ENCODE assay signal across 36 mouse cellular contexts in the genomic region with DNA sequence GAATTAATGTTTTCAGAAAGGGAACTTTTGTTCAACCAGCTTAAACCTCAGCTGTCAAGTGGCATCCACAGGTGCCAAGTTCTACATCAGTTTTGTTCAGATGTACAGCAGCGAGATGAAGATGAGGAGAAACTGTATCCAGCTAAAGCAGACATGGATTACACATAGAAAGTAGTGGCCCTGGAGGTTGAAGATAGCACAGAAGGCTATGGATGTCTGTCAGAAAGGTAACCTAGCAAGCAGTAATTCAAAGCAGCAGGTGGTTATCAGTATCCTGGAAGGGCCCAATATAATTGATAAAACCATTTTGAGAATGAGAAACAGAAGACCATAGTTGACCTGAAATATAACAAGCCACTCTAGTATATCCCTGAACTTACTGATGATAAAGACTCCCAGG. TPM values are rescaled to one million over a fixed set of nuclear protein-coding genes. Genes with fewer than 3 reads are reported as not detected.
DNase-seq lines count a peak whose midpoint lies in the region; ATAC-seq lines count a peak whose summit lies in the region.
"Had no signal": no experiment of that assay in that cellular context is flagged by ENCODE, and none has a peak within 500 bp of the region (broad histone marks: within the 10 kb centered on the region; RNA-seq: fewer than 3 reads in every experiment).

No protein-coding gene starts in this region.

- no peak overlapping the region for H3K4me3 ChIP-seq in liver, embryonic 13.5 days (replicated peaks)
- H3K4me3 ChIP-seq in liver, embryonic 16.5 days (ENCODE audit: low read depth, low read length) = no peak overlapping the region
- no peak overlapping the region for H3K4me3 ChIP-seq in midbrain, embryonic 14.5 days (replicated peaks; ENCODE audit: low read depth, low read length)
- H3K4me3 ChIP-seq: forebrain, embryonic 10.5 days; forebrain, embryonic 13.5 days; hindbrain, embryonic 12.5 days; hindbrain, embryonic 15.5 days had no signal

- no peaks in the 10 kb centered on the region for H3K27me3 ChIP-seq in liver, embryonic 13.5 days
- H3K27me3 ChIP-seq in liver, embryonic 16.5 days (ENCODE audit: control insufficient read depth, insufficient read depth, low read depth, low read length) = no peaks in the 10 kb centered on the region
- H3K27me3 ChIP-seq in midbrain, embryonic 14.5 days (ENCODE audit: control insufficient read depth, insufficient read depth, low read length) = no peaks in the 10 kb centered on the region
- H3K27me3 ChIP-seq: forebrain, embryonic 13.5 days; hindbrain, embryonic 12.5 days; hindbrain, embryonic 15.5 days; Patski had no signal

- DNase-seq in c-Kit-positive CD71-positive TER-119-positive erythroid progenitor cells, embryonic 14.5 days (ENCODE audit: low spot score) = peak; percentile 22
- DNase-seq in liver, embryonic 13.5 days = no peak
- DNase-seq in urinary bladder, postnatal 36 days (ENCODE audit: low spot score in 2 of 2) = no peak
- no peak for DNase-seq in midbrain, embryonic 14.5 days
- no peak for DNase-seq in natural killer cell, adult 2 months (ENCODE audit: low spot score in 2 of 2)
- DNase-seq: adrenal gland, postnatal 10 days; adrenal gland, postnatal 36 days; cerebellum, adult 11 months; cerebellum, adult 8-10 months; cerebellum, postnatal 10 days; cerebellum, postnatal 36 days; embryo, embryonic 11 days; gastrocnemius, postnatal 14 days; heart, adult 11 months had no signal

- no peak overlapping the region for H3K4me2 ChIP-seq in liver, embryonic 13.5 days
- no peak overlapping the region for H3K4me2 ChIP-seq in liver, embryonic 16.5 days (ENCODE audit: low read depth, low read length)
- H3K4me2 ChIP-seq in midbrain, embryonic 14.5 days (ENCODE audit: low read length) = no peak overlapping the region
- H3K4me2 ChIP-seq: forebrain, embryonic 13.5 days; heart, embryonic 11.5 days; hindbrain, embryonic 12.5 days; hindbrain, embryonic 15.5 days had no signal

- ATAC-seq in liver, embryonic 13.5 days (ENCODE audit: low read depth) = peak; percentile 58
- peak; percentile 51 for ATAC-seq in liver, embryonic 16.5 days (ENCODE audit: low read depth)
- ATAC-seq in megakaryocyte-erythroid progenitor cell, adult 5-6 weeks (replicated peaks; ENCODE audit: low FRiP score, low TSS enrichment, poor library complexity, severe bottlenecking) = peak; percentile 59; the same call in 1 of the 2 replicates
- no peak for ATAC-seq in midbrain, embryonic 14.5 days (ENCODE audit: low FRiP score, low TSS enrichment)
- ATAC-seq: CD4-positive, CD25-positive, alpha-beta regulatory T cell, adult 4 months; forebrain, embryonic 13.5 days; forebrain, embryonic 16.5 days; Patski had no signal

- H3K4me1 ChIP-seq in liver, embryonic 13.5 days (replicated peaks) = peaks cover 14% of the 10 kb centered on the region
- no peaks in the 10 kb centered on the region for H3K4me1 ChIP-seq in liver, embryonic 16.5 days (ENCODE audit: control insufficient read depth, low read depth, low read length)
- H3K4me1 ChIP-seq in midbrain, embryonic 14.5 days (ENCODE audit: control insufficient read depth, insufficient read depth, low read length) = no peaks in the 10 kb centered on the region
- H3K4me1 ChIP-seq: forebrain, embryonic 10.5 days; forebrain, embryonic 13.5 days; hindbrain, embryonic 12.5 days; hindbrain, embryonic 15.5 days had no signal

- H3K27ac ChIP-seq in liver, embryonic 13.5 days = no peak overlapping the region
- no peak overlapping the region for H3K27ac ChIP-seq in liver, embryonic 16.5 days (ENCODE audit: low read length)
- no peak overlapping the region for H3K27ac ChIP-seq in midbrain, embryonic 14.5 days (replicated peaks; ENCODE audit: low read depth, low read length)
- H3K27ac ChIP-seq: forebrain, embryonic 10.5 days; forebrain, embryonic 13.5 days; hindbrain, embryonic 12.5 days; hindbrain, embryonic 15.5 days had no signal

- H3K9ac ChIP-seq in liver, embryonic 13.5 days = no peak overlapping the region
- no peak overlapping the region for H3K9ac ChIP-seq in liver, embryonic 16.5 days (ENCODE audit: low read depth, low read length)
- no peak overlapping the region for H3K9ac ChIP-seq in midbrain, embryonic 14.5 days (replicated peaks; ENCODE audit: low read length)
- H3K9ac ChIP-seq: forebrain, embryonic 13.5 days; hindbrain, embryonic 12.5 days; hindbrain, embryonic 15.5 days had no signal

- WGBS in liver, embryonic 13.5 days (ENCODE audit: insufficient replicate concordance) = 52% methylated on average over 1 of the region's 1 CpGs
- 17% methylated on average over 1 of the region's 1 CpGs for WGBS in liver, embryonic 16.5 days (ENCODE audit: insufficient replicate concordance)
- WGBS in midbrain, embryonic 14.5 days = 98% methylated on average over 1 of the region's 1 CpGs

- no peaks in the 10 kb centered on the region for H3K9me3 ChIP-seq in liver, embryonic 13.5 days (replicated peaks)
- H3K9me3 ChIP-seq in liver, embryonic 16.5 days (replicated peaks; ENCODE audit: control insufficient read depth, low read length) = no peaks in the 10 kb centered on the region
- no peaks in the 10 kb centered on the region for H3K9me3 ChIP-seq in midbrain, embryonic 14.5 days (ENCODE audit: control insufficient read depth, low read length)
- H3K9me3 ChIP-seq: forebrain, embryonic 10.5 days; forebrain, embryonic 13.5 days; hindbrain, embryonic 12.5 days; hindbrain, embryonic 15.5 days had no signal

- H3K36me3 ChIP-seq in liver, embryonic 13.5 days = peaks cover 89% of the 10 kb centered on the region
- peaks cover 67% of the 10 kb centered on the region for H3K36me3 ChIP-seq in liver, embryonic 16.5 days (ENCODE audit: control insufficient read depth, insufficient read depth)
- H3K36me3 ChIP-seq in midbrain, embryonic 14.5 days (ENCODE audit: control insufficient read depth, insufficient read depth, low read length) = peaks cover 90% of the 10 kb centered on the region

RNA-seq across cellular contexts. Expression of a gene that starts 8.7 kb away (rescaled TPM):
- polyA plus RNA-seq in liver, embryonic 13.5 days (2015; fragmentation: Nextera tagmentation; extraction: Ambion mirVana) = 198 and 211 TPM in 2 replicates
- 156 and 164 TPM in 2 replicates for polyA plus RNA-seq in liver, embryonic 16.5 days (2015; fragmentation: Nextera tagmentation; extraction: Ambion mirVana)
- 106 and 145 TPM in 2 replicates for total RNA-seq in megakaryocyte-erythroid progenitor cell, adult 5-6 weeks (2014; fragmentation: Nextera tagmentation)
- total RNA-seq in megakaryocyte-erythroid progenitor cell, adult 5-6 weeks (2017) = 77.1 and 95.3 TPM in 2 replicates
- polyA plus RNA-seq in midbrain, embryonic 14.5 days (2014; fragmentation: Nextera tagmentation; extraction: Ambion mirVana) = 449 and 463 TPM in 2 replicates

RNA-seq across cellular contexts. Expression of a gene that starts 34.9 kb away (rescaled TPM):
- polyA plus RNA-seq in liver, embryonic 13.5 days (2015; fragmentation: Nextera tagmentation; extraction: Ambion mirVana) = 0.25 TPM in 1 of 2 replicates, not detected in the other
- 1.2 TPM in 1 of 2 replicates, not detected in the other for polyA plus RNA-seq in liver, embryonic 16.5 days (2015; fragmentation: Nextera tagmentation; extraction: Ambion mirVana)
- total RNA-seq in megakaryocyte-erythroid progenitor cell, adult 5-6 weeks (2014; fragmentation: Nextera tagmentation) = not detected in 2 replicates
- total RNA-seq in megakaryocyte-erythroid progenitor cell, adult 5-6 weeks (2017) = not detected in 2 replicates
- polyA plus RNA-seq in midbrain, embryonic 14.5 days (2014; fragmentation: Nextera tagmentation; extraction: Ambion mirVana) = 0.38 TPM in 1 of 2 replicates, not detected in the other
- total RNA-seq: adrenal gland, adult 18-20 months; adrenal gland, postnatal 10 days; adrenal gland, postnatal 36 days; gastrocnemius, adult 18-20 months; gastrocnemius, postnatal 14 days; gastrocnemius, postnatal 4 days; heart, adult 8-10 months; heart, postnatal 25 days; hematopoietic stem cell, adult 5-6 weeks had no signal
- polyA plus RNA-seq: C2C12; cortical plate, adult 2 months; embryonic facial prominence, embryonic 11.5 days; forebrain, embryonic 10.5 days; forebrain, embryonic 16.5 days; heart, embryonic 14.5 days; heart, postnatal 0 days; hindbrain, embryonic 12.5 days; hindbrain, embryonic 15.5 days had no signal

RNA-seq across cellular contexts. Expression of a gene that starts 37.7 kb away (rescaled TPM):
- polyA plus RNA-seq in liver, embryonic 13.5 days (2015; fragmentation: Nextera tagmentation; extraction: Ambion mirVana) = not detected in 2 replicates
- not detected in 2 replicates for polyA plus RNA-seq in liver, embryonic 16.5 days (2015; fragmentation: Nextera tagmentation; extraction: Ambion mirVana)
- total RNA-seq in megakaryocyte-erythroid progenitor cell, adult 5-6 weeks (2014; fragmentation: Nextera tagmentation) = not detected in 2 replicates
- total RNA-seq in megakaryocyte-erythroid progenitor cell, adult 5-6 weeks (2017) = not detected in 2 replicates
- not detected in 2 replicates for polyA plus RNA-seq in midbrain, embryonic 14.5 days (2014; fragmentation: Nextera tagmentation; extraction: Ambion mirVana)
- total RNA-seq: adrenal gland, adult 18-20 months; adrenal gland, postnatal 10 days; adrenal gland, postnatal 36 days; gastrocnemius, adult 18-20 months; gastrocnemius, postnatal 14 days; gastrocnemius, postnatal 4 days; heart, adult 8-10 months; heart, postnatal 25 days; hematopoietic stem cell, adult 5-6 weeks had no signal
- polyA plus RNA-seq: C2C12; CD4-positive, CD25-positive, alpha-beta regulatory T cell, adult 4 months; cortical plate, adult 2 months; embryonic facial prominence, embryonic 11.5 days; embryonic facial prominence, embryonic 14.5 days; forebrain, embryonic 10.5 days; forebrain, embryonic 13.5 days; forebrain, embryonic 16.5 days; heart, embryonic 11.5 days; heart, embryonic 14.5 days; heart, postnatal 0 days; hindbrain, embryonic 12.5 days; hindbrain, embryonic 15.5 days; Patski had no signal
